Mouse (Mus musculus) c-Kit-positive CD71-negative TER-119-negative erythroid progenitor cells, embryonic 14.5 days (primary cell): Measurements from ENCODE around the gene AA467197.

Source experiments
- DNase-seq: peaks from one replicate; pipeline ENCODE4 v3.0.0-alpha.2; 2013; ENCODE audit warnings: low read depth

The AA467197 gene

DNA sequence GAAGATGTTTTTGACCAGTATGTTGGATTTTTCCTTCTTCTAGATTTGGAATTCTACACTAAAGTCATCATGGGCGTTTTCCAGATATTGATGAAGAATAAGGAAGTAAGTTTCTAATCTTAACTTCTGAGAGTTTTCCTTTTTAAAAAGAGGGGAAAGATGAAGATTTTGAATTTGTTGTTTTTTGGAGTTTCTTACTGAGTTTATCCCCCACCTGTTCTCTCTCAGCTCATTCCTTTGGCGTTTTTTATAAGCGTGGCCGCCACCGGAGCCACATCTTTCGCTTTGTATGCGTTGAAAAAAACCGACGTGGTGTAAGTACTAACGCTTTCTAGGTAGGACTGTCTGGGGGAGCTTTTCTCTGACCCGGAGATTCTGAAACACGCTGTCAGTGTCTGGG, 1.2 kb downstream of the AA467197 start:
- DNase-seq: no peak

GRCm38 (mm10) chr2:122638673-122639072, 1.9 kb downstream of the AA467197 start:
- DNase-seq: no peak

DNA sequence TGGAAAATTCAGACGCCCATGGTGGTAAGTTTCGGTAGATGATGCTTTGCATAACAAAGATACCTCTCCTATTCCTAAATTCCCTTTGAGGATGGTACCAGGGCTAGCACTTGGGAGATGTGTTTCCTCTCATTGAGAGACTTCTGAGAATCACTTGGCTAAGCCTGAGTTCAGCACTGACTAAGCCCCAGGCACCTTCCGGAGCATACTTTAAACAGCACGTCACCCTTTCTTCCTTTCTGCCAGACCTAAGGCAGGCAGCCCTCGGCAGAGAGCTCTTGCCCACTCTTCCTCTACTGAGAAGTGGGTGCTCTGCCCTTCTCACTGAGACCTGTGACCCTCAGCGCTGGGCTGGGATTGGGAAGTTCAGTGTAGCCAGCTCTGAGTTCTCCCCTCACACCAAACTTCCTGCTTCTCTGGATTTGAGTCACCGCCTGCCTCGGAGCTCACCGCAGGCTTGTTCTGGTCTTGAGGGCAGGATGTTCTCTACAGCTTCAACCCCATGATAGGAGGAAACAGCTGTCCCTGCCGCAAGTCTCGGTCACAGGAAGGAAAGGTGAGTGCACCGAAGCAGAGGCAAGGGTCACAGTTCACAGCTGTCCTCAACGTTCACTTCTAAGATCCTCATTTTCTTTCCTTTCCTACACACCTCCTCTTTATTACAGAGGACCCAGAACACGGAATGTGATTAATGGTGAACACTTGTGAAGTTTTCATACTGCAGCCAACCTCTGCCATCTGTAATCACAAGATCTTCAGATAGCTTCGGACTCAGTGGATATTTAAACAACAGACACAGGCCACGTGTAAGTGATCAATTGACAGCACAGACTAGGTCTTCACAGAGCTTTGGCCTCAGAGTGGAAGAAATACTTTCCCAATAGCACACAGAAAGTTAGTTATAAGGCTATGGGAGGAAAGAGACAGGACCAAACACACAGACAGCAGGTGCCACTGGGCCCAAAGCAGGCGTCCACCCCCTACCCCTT, 15.6 kb downstream of the AA467197 start:
- DNase-seq: no peak

GRCm38 (mm10) chr2:122656052-122656451, 19.3 kb downstream of the AA467197 start:
- no peak for DNase-seq

- DNase-seq: no peak
Observed at GRCm38 (mm10) chr2:122656767-122657166, 20.0 kb downstream of the AA467197 start.

DNA sequence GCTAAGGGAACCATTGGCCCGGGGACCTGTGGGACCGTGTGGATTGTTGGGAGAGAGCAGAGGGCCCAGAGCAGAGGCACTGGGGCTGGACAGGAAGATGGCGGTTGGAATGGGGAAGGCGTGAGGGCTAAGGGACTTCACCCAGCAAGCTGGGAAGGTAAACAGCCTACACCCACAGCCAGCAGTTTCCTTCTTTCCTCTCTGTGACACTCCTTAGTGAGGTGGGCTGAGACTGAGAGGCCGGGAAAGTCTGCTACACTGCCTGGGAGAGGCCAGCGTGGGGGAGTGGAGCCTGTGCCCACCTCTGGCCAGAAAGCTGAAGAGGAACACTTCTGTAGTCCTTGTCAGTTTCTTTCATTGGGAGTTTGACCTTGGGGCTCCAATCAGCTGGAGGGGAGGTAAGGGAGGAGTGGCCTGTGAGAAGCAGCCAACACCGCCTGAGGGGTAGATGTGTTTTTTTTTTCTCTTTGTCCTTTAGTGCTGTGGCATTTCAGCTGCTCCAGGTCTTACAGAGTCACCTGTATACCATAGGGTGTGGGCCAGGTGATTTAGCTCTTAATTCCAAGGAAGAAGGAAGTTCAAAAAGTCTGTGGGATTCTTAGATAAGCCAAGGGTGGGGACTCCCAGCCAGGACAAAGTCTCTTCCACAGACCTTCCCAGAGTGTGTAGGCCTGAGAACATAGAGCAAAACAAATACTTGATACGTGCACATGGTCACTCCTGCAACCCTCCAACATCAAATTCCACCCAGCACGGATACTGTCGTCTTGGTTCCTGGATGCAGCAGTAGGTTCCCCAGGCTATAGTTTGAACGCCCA, 21.1 kb downstream of the AA467197 start:
- no peak for DNase-seq

DNA sequence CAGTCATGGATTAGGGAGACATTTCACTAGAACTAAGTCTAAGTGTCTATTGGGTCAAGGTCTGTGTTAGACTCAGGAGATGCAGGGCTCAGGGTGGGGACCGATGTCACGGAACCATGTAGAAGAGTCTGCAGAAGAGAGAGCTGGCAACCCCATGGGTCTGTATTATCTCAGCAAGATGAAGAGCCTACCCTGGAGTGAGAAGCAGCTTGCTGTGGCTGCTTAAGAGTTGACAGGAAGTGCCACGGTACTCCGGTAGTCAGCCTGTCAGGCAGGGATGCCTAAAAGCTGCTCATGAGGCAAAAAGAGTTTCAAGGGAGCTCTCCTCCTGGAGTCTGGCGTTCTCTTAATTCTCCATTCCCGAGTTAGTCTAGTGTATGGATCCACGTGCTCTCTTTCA, 23.0 kb downstream of the AA467197 start:
- DNase-seq: no peak

DNA sequence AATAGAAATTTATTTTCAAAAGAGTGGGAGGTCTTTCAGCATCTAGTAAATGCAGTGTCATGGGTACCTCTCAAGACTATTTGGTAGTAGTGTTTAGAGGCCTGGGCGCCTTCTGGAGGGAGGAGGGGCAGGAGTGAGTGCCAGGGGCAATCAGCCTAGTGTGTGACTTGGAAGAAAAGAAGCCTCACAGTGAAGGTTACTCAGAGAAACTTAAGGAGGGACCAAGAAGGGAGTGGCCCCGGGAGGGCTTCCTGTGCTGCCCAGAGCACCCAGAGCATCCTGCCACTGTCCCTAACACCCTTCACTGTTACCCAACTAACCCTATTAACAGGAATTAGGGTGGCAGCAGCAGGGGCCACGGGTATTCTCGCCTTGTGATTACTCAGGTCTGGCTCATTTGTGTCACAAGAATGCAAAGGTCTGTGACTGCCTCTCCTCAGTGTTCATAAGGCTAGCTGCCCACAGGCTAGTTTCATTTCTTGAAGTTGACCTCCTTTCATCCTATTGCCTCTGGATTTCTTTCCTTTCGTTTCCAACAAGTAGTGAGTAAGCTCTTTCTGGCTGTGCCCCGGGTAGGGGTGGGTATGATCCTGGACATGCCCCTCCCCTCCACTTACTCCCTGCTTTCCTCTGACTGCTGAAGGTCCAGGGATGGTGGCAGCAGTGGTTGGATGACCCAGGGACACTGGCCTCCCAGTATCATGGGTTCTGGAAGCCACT, 28.6 kb downstream of the AA467197 start:
- no peak for DNase-seq

DNA sequence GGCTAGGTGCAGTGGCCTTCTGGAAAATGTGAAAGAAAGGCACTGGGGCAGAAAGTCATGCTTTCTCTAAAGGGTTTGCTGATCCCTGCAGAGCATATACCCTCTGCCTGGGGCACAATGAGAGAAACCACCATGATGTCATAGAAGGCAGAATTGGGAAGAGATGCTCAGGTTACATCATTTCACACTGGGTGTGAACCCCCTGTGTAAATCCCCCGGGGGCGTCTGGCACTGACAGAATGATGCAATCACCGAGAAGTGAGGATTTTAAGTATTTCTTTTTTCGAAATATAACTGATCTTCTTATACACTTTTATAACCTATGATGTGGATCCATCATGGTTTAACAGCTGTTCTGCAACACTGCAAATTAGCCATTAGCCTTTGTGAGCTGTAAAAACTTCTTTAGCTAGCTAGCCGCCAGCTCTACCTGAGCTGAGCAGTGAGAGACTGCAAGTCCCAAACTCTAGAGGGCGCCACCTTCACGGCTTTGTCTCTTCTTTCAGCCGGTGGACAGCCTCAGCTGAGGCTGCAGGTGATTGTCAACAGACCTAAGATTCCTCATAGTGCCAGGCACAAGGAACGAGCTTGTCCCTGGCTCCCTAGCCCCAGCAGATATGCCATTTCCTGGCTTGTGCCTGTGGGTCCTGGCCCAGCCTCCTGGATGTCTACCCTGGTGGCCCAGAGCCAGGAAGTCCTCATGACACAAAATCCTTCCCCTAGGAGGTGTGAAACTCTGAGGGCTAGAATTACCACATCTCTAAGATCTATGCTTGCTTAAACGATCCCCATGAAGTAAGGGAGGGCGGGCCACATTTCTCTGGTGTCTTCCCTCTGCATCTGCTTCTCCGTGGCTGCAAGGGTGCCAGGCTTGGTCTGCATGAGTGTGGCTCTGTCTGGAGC, 29.4 kb downstream of the AA467197 start:
- no peak for DNase-seq

- DNase-seq: no peak
Observed at GRCm38 (mm10) chr2:122667856-122668255, 31.1 kb downstream of the AA467197 start.

DNA sequence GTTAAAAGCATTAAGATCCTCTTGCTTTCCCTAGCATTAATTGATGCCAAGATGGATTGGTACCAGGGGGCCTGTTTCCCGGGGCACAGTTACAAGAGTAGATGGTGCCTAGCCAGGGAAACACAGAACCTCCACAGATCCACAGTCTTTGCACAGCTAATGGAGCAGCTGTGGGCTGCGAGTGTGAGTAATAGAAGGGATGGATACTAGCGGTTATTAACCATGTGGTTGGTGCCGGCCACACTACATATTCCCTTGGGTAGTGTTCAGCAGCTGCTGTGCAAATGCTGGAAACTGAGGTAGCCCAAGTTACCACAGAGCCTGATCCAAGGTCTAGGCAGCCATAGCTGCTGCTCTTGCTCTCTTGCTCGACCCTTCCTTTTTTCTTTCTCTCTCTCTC, 34.9 kb downstream of the AA467197 start:
- no peak for DNase-seq

DNA sequence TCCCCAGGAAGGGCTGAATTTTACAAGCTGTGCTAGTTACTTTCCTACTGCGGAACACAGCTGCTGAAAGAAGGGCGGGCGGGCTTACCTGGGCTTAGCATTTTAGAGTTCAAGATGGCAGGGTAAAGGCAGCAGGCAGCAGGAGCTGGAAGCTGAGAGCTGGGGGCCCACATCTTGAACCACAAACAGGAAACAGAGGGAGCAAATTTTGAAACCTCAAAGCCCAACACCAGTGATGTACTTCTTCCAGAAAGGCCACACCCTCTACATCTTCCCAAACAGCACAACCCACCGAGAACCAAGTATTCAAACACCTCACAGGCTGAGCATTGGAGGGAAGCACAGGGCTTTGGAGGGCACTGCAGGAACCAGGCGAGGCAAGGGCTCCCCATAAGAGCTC, 36.1 kb downstream of the AA467197 start:
- DNase-seq: no peak

DNA sequence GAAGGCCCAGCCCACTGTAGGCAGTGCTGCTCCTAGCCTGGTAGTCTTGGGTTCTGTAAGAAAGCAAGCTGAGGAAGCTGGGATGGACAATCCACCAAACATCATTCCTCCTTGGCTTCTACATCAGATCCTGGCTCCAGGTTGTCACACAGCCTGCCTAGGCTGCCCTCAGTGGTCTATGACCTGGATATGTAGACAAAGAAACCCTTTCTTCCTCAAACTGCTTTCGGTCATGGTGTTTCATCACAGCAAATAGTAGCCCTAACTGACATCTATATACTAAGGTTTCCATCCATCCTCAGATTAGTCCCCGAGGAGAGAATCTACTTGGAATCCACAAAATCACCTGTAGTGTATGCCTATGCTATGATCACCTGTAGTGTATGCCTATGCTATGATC, 38.3 kb downstream of the AA467197 start:
- no peak for DNase-seq

GRCm38 (mm10) chr2:122681379-122682137, 44.8 kb downstream of the AA467197 start:
- no peak for DNase-seq

DNA sequence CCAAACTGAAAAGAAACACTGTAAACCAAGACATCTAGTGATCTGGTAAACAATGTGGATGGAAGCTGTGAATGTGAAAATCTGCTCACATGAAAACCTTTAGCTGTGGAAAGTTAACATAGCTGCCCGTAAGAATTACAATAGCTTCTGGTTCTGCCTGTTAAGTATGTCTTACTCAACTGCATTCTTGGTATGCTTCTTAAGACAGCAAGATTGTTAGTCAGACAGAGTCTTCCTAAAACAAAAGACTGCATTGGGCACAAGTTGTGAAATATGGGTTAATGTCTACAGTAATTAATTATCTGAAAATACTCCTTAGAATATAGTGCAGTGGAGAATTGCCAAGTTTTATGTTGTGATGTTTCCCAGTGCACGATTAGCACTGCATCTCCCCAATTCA, 45.7 kb downstream of the AA467197 start:
- no peak for DNase-seq

DNA sequence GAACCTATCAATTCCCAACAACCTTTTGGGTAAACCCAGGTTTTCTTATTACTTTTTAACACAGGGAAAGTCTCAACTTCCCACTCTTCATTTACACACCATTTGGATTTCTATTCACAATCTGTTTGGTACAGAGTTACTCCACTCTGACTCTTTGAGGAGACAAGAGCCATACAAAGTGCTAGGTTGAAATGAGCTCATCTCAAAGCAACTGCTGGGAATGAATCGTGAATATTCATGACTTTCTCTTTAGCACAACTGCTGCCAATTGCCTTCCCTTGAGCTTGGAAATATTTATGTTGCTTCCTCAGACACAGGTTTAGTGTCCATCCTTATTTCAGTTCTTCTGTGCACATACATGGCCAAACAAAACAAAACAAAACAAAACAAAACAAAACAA, 46.9 kb downstream of the AA467197 start:
- DNase-seq: no peak

DNA sequence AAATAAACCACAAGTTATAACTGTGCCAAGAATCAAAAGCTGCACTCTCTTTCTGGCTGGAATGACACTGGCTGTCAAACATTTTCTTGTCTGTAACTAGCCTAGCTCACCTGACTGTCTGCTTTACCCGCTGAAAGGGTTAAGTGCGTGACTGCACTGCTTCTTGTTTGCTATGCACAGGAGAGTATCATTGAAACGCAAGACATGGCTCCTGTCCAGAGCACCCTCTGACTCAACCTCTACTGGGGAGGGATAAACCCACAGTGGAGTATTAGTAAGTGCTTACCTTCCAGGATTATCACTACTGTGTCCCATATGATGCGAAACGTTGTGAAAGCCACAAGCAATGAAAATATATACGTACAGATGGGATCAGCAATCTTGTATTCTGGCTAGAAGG, 49.9 kb downstream of the AA467197 start:
- no peak for DNase-seq
